Mouse (Mus musculus) Patski (cell line): ENCODE results near the gene Rxfp1. TPM values are rescaled to one million over a fixed set of nuclear protein-coding genes. Genes with fewer than 3 reads are reported as not detected.

Experiments used
- ATAC-seq: fragments of 100-300 bp; one replicate; pipeline ENCODE4 v1.8.0; 2021
- CTCF ChIA-PET: fragments of 350-600 bp; sonication (Branson Sonifier 250); formaldehyde crosslinking; loops from one replicate; lab custom pipeline; 2022; ENCODE audit warnings: inconsistent platforms; lab: Charles Lee
- POLR2A ChIA-PET: fragments of 350-600 bp; sonication (Branson Sonifier 250); formaldehyde crosslinking; loops from one replicate; lab custom pipeline; 2022; ENCODE audit warnings: antibody characterized with exemption, inconsistent platforms; lab: Charles Lee
- DNase-seq: peaks from one replicate; pipeline ENCODE4 v3.0.0-alpha.2; 2011; ENCODE audit warnings: low read depth, low spot score
- H3K27me3 ChIP-seq: fragments of 371-371 bp; one replicate; pipeline ENCODE4 v1.5.1; 2021
- CTCF ChIP-seq: fragments of 100-300 bp; IDR thresholded peaks from one replicate; pipeline ENCODE4 v1.5.1; 2021
- in situ Hi-C: fragments of 300-500 bp; cut with MboI; formaldehyde crosslinking; loops from 3 replicates; pipeline ENCODE4 v1.11.1; 2018; ENCODE audit warnings: low pct_unique_long_range_greater_than_20kb, mixed read lengths
- polyA plus RNA-seq: library from polyadenylated mRNA; unstranded; gene quantifications from one replicate; pipeline ENCODE4 v1.2.3, GENCODE M21; 2021

Rxfp1 gene
- polyA plus RNA-seq, 1 experiment from 2014 or later = 0.01 TPM

- DNase-seq = peak; percentile 41
- peak; percentile 84 for TF ChIP-seq CTCF
- no peaks in the 10 kb centered on the region for H3K27me3 ChIP-seq
- CTCF ChIA-PET = interaction anchor here (0.7 to 7.9 kb wide), 22 partner anchors 9 to 395 kb away, joined by 3 to 114 read pairs (median 4); partner anchors contain the start of genes 4930579G24Rik and Etfdh
- POLR2A ChIA-PET = interaction anchor here (0.6 kb wide), 1 partner anchor 136 kb away, joined by 3 read pairs; no protein-coding TSS in a partner anchor
- in situ Hi-C loops = no loop called here
- no peak for ATAC-seq
Measured at GRCm38 (mm10) chr3:79673082-79673481, 64.6 kb downstream of the Rxfp1 start.

- CTCF ChIA-PET = interaction anchor here (0.9 to 7.9 kb wide), 14 partner anchors 8 to 396 kb away, joined by 3 to 114 read pairs (median 5); partner anchors contain the start of genes 4930579G24Rik and Etfdh
- ATAC-seq = no peak
Measured at GRCm38 (mm10) chr3:79672188-79672587, 65.5 kb downstream of the Rxfp1 start.

GRCm38 (mm10) chr3:79670556-79670955, 67.1 kb downstream of the Rxfp1 start:
- ATAC-seq (no peak), DNase-seq (no peak)
- H3K27me3 ChIP-seq = peaks cover 9% of the 10 kb centered on the region
- CTCF ChIA-PET = interaction anchor here (6.9 to 7.9 kb wide), 2 partner anchors 139 to 144 kb away, joined by 31 to 114 read pairs; no protein-coding TSS in a partner anchor
- no peak for TF ChIP-seq CTCF
- in situ Hi-C loops = no loop called here
- POLR2A ChIA-PET = no interaction called here

More at GRCm38 (mm10) chr3:79672188-79672587, 65.5 kb downstream of the Rxfp1 start:
- POLR2A ChIA-PET = no interaction called here
- in situ Hi-C loops = no loop called here
- no peak for TF ChIP-seq CTCF
- no peaks in the 10 kb centered on the region for H3K27me3 ChIP-seq
- no peak for DNase-seq

- peak; percentile 89 for ATAC-seq
- TF ChIP-seq CTCF = peak; percentile 84
- CTCF ChIA-PET = interaction anchor here (1.0 to 2.3 kb wide), 12 partner anchors 8 to 169 kb away, joined by 3 to 22 read pairs (median 6); partner anchors contain the start of genes 4930579G24Rik and Etfdh
- peaks cover 19% of the 10 kb centered on the region for H3K27me3 ChIP-seq
- peak; percentile 42 for DNase-seq
- POLR2A ChIA-PET = no interaction called here
- in situ Hi-C loops = loop anchor here (5.0 kb wide), 2 partner anchors 147 to 397 kb away; no protein-coding TSS in a partner anchor
Measured at GRCm38 (mm10) chr3:79664787-79665408, 72.8 kb downstream of the Rxfp1 start.

GRCm38 (mm10) chr3:79656682-79657081, 81.0 kb downstream of the Rxfp1 start:
- in situ Hi-C loops = no loop called here
- no peak for TF ChIP-seq CTCF
- peaks cover 22% of the 10 kb centered on the region for H3K27me3 ChIP-seq
- CTCF ChIA-PET = interaction anchor here (0.6 to 1.4 kb wide), 3 partner anchors 9 to 157 kb away, joined by 3 to 4 read pairs (median 3); no protein-coding TSS in a partner anchor
- no peak for ATAC-seq
- peak; percentile 28 for DNase-seq
- POLR2A ChIA-PET = no interaction called here

GRCm38 (mm10) chr3:79652129-79652528, 85.6 kb downstream of the Rxfp1 start:
- peaks cover 33% of the 10 kb centered on the region for H3K27me3 ChIP-seq
- POLR2A ChIA-PET = no interaction called here
- ATAC-seq = no peak
- no peak for DNase-seq
- in situ Hi-C loops = no loop called here
- TF ChIP-seq CTCF = no peak
- CTCF ChIA-PET = interaction anchor here (0.9 kb wide), 1 partner anchor 24 kb away, joined by 3 read pairs; the partner anchor contains the start of gene 4930579G24Rik

GRCm38 (mm10) chr3:79629416-79629730, 108.3 kb downstream of the Rxfp1 start, which contains the start of gene Etfdh:
Etfdh (minus strand) TSS chr3:79629500.
- POLR2A ChIA-PET = no interaction called here

GRCm38 (mm10) chr3:79628561-79629415, 108.9 kb downstream of the Rxfp1 start, which contains the start of gene 4930579G24Rik:
4930579G24Rik (plus strand) TSS chr3:79629079.
- POLR2A ChIA-PET = interaction anchor here (0.7 kb wide), 1 partner anchor 149 kb away, joined by 3 read pairs; no protein-coding TSS in a partner anchor
- CTCF ChIA-PET = interaction anchor here (1.0 to 2.5 kb wide), 7 partner anchors 9 to 183 kb away, joined by 3 to 6 read pairs (median 4); no protein-coding TSS in a partner anchor
- ATAC-seq = peak; percentile 99
- DNase-seq = peak; percentile 100
- no peak for TF ChIP-seq CTCF
- in situ Hi-C loops = no loop called here
- H3K27me3 ChIP-seq = no peaks in the 10 kb centered on the region

More at GRCm38 (mm10) chr3:79629416-79629730, 108.3 kb downstream of the Rxfp1 start, which contains the start of gene Etfdh:
- H3K27me3 ChIP-seq = no peaks in the 10 kb centered on the region
- ATAC-seq = peak; percentile 58
- no peak for TF ChIP-seq CTCF
- DNase-seq = peak; percentile 48
- CTCF ChIA-PET = interaction anchor here (1.0 to 4.4 kb wide), 8 partner anchors 10 to 182 kb away, joined by 3 to 24 read pairs (median 4); no protein-coding TSS in a partner anchor
- in situ Hi-C loops = no loop called here

GRCm38 (mm10) chr3:79628182-79628560, 109.5 kb downstream of the Rxfp1 start:
- in situ Hi-C loops = no loop called here
- no peaks in the 10 kb centered on the region for H3K27me3 ChIP-seq
- POLR2A ChIA-PET = interaction anchor here (0.7 kb wide), 1 partner anchor 148 kb away, joined by 3 read pairs; no protein-coding TSS in a partner anchor
- ATAC-seq = peak; percentile 14
- no peak for DNase-seq
- no peak for TF ChIP-seq CTCF
- CTCF ChIA-PET = interaction anchor here (1.2 to 2.5 kb wide), 4 partner anchors 9 to 36 kb away, joined by 3 to 6 read pairs (median 6); no protein-coding TSS in a partner anchor
